Mouse (Mus musculus) midbrain, embryonic 13.5 days (tissue): ENCODE measurements around the gene Gm13691. TPM values are rescaled to one million over a fixed set of nuclear protein-coding genes. Genes with fewer than 3 reads are reported as not detected.
"Not testable (repeated sequence)": the region's sequence is repeated elsewhere in the genome, so short reads cannot be mapped to it uniquely, and the experiment has no call there.

ENCODE experiments used
- ATAC-seq: fragments of 200-750 bp; cut with Nextera tagmentation; 2 replicates; pipeline ENCODE4 v1.8.0; 2017; ENCODE audit warnings: mild to moderate bottlenecking, moderate TSS enrichment, moderate library complexity
- H3K27ac ChIP-seq: fragments of 300-500 bp; sonication (generic); 2 replicates; pipeline ENCODE4 v1.5.1; 2015; ENCODE audit warnings: inconsistent platforms, mild to moderate bottlenecking, moderate library complexity
- H3K27me3 ChIP-seq: fragments of 300-500 bp; sonication (generic); 2 replicates; pipeline ENCODE4 v1.6.1; 2015; ENCODE audit warnings: mild to moderate bottlenecking, inconsistent platforms
- H3K36me3 ChIP-seq: fragments of 300-500 bp; sonication (generic); 2 replicates; pipeline ENCODE4 v1.6.1; 2015; ENCODE audit warnings: mild to moderate bottlenecking, inconsistent platforms
- H3K4me1 ChIP-seq: fragments of 300-500 bp; sonication (generic); replicated peaks from 2 replicates; pipeline ENCODE4 v1.6.1; 2015; ENCODE audit warnings: inconsistent platforms
- H3K4me2 ChIP-seq: fragments of 300-500 bp; sonication (generic); replicated peaks from 2 replicates; pipeline ENCODE4 v1.6.1; 2015; ENCODE audit warnings: moderate library complexity, mild to moderate bottlenecking, inconsistent platforms
- H3K4me3 ChIP-seq: fragments of 300-500 bp; sonication (generic); replicated peaks from 2 replicates; pipeline ENCODE4 v1.5.1; 2015; ENCODE audit warnings: mild to moderate bottlenecking, inconsistent platforms
- H3K9ac ChIP-seq: fragments of 300-500 bp; sonication (generic); replicated peaks from 2 replicates; pipeline ENCODE4 v1.6.1; 2015; ENCODE audit warnings: mild to moderate bottlenecking, inconsistent platforms
- H3K9me3 ChIP-seq: fragments of 300-500 bp; sonication (generic); 2 replicates; pipeline ENCODE4 v1.6.1; 2016; ENCODE audit warnings: mild to moderate bottlenecking, inconsistent platforms
- WGBS: fragments of 180-500 bp; shearing (Covaris S2); methylation state at CpG from one replicate; pipeline ENCODE4 v1.1.7; 2015; 5-methylcytosine and 5-hydroxymethylcytosine counted together
- polyA plus RNA-seq: library from polyadenylated mRNA; unstranded; fragments of >200 nt; fragmentation: Nextera tagmentation; extraction: Ambion mirVana; gene quantifications from 2 replicates; pipeline ENCODE4 v1.2.1, GENCODE M21; 2015

Gm13691 gene
- polyA plus RNA-seq: not detected in 2 replicates

DNA sequence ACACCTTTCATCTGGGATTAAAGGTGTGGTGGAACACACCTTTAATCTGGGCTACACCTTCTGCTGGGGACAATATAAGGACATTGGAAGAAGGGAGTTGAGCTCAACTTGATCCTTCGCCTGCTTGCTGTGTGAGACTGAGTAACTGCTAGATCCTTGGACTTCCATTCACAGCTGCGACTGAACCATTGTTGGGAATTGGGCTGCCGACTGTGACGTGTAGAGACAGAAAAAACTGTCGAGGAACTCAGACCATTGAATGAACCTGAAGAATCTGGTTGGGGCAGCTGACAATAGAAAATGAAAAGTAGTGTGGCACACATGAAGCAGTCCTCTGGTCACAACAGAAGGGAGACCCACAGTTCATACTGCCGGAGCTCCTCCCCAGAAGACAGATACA, at the start of gene Gm13691:
Gene Gm13691 (plus strand): TSS at position 301 of the 400 bp plus-strand sequence.
- ATAC-seq, H3K4me3 ChIP-seq, H3K27ac ChIP-seq, H3K27me3 ChIP-seq, H3K9ac ChIP-seq, H3K4me1 ChIP-seq, H3K9me3 ChIP-seq, H3K36me3 ChIP-seq, H3K4me2 ChIP-seq: not testable (repeated sequence)
- WGBS: no CpG with 5 or more reads among the region's 6 CpGs

DNA sequence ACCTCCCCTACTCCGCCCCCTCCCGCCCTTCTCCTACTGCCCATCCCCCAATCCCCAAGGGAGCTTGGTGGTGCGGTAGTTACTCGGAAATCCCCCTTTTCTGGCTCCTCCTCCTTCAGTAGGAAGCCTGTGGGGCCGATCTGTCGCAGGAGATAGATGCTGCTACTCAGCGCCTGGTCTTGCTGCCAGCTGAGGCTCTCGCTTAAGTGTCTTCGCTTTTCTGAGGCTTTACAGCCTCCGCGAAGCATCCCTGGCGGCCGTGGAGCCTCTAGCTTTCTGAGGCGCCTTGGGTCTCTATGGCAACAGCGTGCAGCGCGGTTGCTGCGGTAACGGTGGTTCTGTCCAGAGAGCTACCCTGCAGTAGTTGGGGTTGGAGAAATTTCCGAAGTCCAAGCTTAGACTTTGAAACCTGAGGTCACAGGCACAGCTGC, 49.4 kb upstream of the Gm13691 start, which contains the start of gene Zswim2:
Gene Zswim2 (minus strand): TSS at position 298 of the 431 bp plus-strand sequence.
- no peaks in the 10 kb centered on the region for H3K36me3 ChIP-seq
- H3K4me2 ChIP-seq: peak within 1 kb of the TSS; percentile 62
- H3K27me3 ChIP-seq: no peaks in the 10 kb centered on the region
- H3K4me3 ChIP-seq: peak within 1 kb of the TSS; percentile 40
- WGBS: 1% methylated on average over 20 of the region's 20 CpGs
- ATAC-seq: peak; percentile 100
- peaks cover 10% of the 10 kb centered on the region for H3K4me1 ChIP-seq
- no peaks in the 10 kb centered on the region for H3K9me3 ChIP-seq
- H3K9ac ChIP-seq: no peak within 1 kb of the TSS
- peak within 1 kb of the TSS; percentile 71 for H3K27ac ChIP-seq

DNA sequence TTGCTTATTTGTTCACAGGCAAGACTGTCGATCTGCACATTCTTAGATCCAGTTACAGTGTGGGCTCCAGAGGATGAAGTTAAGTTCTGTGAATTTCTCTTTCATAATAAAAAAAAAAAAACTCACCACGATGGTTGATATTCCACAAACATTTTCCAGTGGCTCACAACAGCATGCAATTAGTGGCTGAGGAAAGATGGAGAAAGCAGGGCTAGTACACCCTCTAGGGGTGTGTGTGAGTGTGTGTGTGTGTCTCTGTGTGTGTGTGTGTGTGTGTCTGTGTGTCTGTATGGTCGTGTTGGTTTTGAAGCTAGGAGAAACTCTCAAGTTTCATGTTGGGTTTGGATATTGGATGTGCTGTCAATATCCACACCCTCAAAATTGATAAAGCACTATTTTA, 49.0 kb upstream of the Gm13691 start:
- peak; percentile 78 for ATAC-seq
- WGBS: 33% methylated on average over 3 of the region's 3 CpGs
- peaks cover 10% of the 10 kb centered on the region for H3K4me1 ChIP-seq
- H3K36me3 ChIP-seq: no peaks in the 10 kb centered on the region
- H3K27ac ChIP-seq: no peak overlapping the region
- peak overlapping the region; percentile 40 for H3K4me3 ChIP-seq
- no peaks in the 10 kb centered on the region for H3K27me3 ChIP-seq
- no peaks in the 10 kb centered on the region for H3K9me3 ChIP-seq
- H3K4me2 ChIP-seq: peak overlapping the region; percentile 62
- no peak overlapping the region for H3K9ac ChIP-seq

DNA sequence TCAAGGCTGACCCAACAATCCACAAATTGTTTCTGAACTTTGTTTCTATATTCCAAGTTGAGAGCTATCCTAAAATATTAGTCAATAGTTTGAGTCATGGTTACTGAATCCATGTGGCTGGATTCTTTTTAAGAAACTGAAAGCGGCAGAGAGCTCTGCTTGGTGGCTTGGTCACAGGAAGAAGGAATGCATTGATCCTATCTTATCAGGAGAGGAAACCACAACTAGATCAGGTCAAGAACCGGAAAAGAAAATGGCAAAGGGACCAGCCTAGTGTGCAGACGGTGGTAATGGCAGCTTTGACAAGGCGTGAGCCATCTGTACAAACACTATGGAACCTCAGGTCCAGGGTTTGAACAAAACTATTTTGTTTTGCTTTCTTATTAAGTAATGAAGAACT, 48.6 kb upstream of the Gm13691 start:
- no peak overlapping the region for H3K27ac ChIP-seq
- H3K4me3 ChIP-seq: no peak overlapping the region
- no peaks in the 10 kb centered on the region for H3K9me3 ChIP-seq
- peaks cover 10% of the 10 kb centered on the region for H3K4me1 ChIP-seq
- ATAC-seq: no peak
- WGBS: 81% methylated on average over 4 of the region's 4 CpGs
- no peak overlapping the region for H3K4me2 ChIP-seq
- H3K36me3 ChIP-seq: no peaks in the 10 kb centered on the region
- H3K9ac ChIP-seq: no peak overlapping the region
- no peaks in the 10 kb centered on the region for H3K27me3 ChIP-seq

DNA sequence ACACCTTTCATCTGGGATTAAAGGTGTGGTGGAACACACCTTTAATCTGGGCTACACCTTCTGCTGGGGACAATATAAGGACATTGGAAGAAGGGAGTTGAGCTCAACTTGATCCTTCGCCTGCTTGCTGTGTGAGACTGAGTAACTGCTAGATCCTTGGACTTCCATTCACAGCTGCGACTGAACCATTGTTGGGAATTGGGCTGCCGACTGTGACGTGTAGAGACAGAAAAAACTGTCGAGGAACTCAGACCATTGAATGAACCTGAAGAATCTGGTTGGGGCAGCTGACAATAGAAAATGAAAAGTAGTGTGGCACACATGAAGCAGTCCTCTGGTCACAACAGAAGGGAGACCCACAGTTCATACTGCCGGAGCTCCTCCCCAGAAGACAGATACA, 35.0 kb upstream of the Gm13691 start, which contains the start of gene Gm13698:
Gene Gm13698 (plus strand): TSS at position 301 of the 400 bp plus-strand sequence.
- not testable (repeated sequence) for ATAC-seq, H3K27ac ChIP-seq, H3K36me3 ChIP-seq, H3K9ac ChIP-seq, H3K4me2 ChIP-seq, H3K9me3 ChIP-seq, H3K27me3 ChIP-seq, H3K4me1 ChIP-seq, H3K4me3 ChIP-seq
- no CpG with 5 or more reads among the region's 6 CpGs for WGBS

DNA sequence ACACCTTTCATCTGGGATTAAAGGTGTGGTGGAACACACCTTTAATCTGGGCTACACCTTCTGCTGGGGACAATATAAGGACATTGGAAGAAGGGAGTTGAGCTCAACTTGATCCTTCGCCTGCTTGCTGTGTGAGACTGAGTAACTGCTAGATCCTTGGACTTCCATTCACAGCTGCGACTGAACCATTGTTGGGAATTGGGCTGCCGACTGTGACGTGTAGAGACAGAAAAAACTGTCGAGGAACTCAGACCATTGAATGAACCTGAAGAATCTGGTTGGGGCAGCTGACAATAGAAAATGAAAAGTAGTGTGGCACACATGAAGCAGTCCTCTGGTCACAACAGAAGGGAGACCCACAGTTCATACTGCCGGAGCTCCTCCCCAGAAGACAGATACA, 29.1 kb upstream of the Gm13691 start, which contains the start of gene Gm13693:
Gene Gm13693 (plus strand): TSS at position 301 of the 400 bp plus-strand sequence.
- ATAC-seq, H3K9me3 ChIP-seq, H3K4me2 ChIP-seq, H3K36me3 ChIP-seq, H3K4me1 ChIP-seq, H3K27me3 ChIP-seq, H3K4me3 ChIP-seq, H3K27ac ChIP-seq, H3K9ac ChIP-seq: not testable (repeated sequence)
- whole genome bisulfite sequencing: no CpG with 5 or more reads among the region's 6 CpGs

DNA sequence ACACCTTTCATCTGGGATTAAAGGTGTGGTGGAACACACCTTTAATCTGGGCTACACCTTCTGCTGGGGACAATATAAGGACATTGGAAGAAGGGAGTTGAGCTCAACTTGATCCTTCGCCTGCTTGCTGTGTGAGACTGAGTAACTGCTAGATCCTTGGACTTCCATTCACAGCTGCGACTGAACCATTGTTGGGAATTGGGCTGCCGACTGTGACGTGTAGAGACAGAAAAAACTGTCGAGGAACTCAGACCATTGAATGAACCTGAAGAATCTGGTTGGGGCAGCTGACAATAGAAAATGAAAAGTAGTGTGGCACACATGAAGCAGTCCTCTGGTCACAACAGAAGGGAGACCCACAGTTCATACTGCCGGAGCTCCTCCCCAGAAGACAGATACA, 23.3 kb upstream of the Gm13691 start, which contains the start of gene Gm13695:
Gene Gm13695 (plus strand): TSS at position 301 of the 400 bp plus-strand sequence.
- not testable (repeated sequence) for ATAC-seq, H3K4me1 ChIP-seq, H3K27ac ChIP-seq, H3K36me3 ChIP-seq, H3K4me2 ChIP-seq, H3K27me3 ChIP-seq, H3K4me3 ChIP-seq, H3K9me3 ChIP-seq, H3K9ac ChIP-seq
- no CpG with 5 or more reads among the region's 6 CpGs for WGBS

- not testable (repeated sequence) for ATAC-seq, H3K4me1 ChIP-seq, H3K4me2 ChIP-seq, H3K27me3 ChIP-seq, H3K9me3 ChIP-seq, H3K27ac ChIP-seq, H3K36me3 ChIP-seq, H3K4me3 ChIP-seq, H3K9ac ChIP-seq
- no CpG with 5 or more reads among the region's 6 CpGs for WGBS
These were observed 17.5 kb upstream of the Gm13691 start, which contains the start of gene Gm13696 for GRCm38 (mm10) chr2:83972823-83973222. Gene Gm13696 (plus strand): TSS chr2:83973123.

- ATAC-seq, H3K4me1 ChIP-seq, H3K27ac ChIP-seq, H3K27me3 ChIP-seq, H3K36me3 ChIP-seq, H3K4me3 ChIP-seq, H3K9ac ChIP-seq, H3K4me2 ChIP-seq, H3K9me3 ChIP-seq: not testable (repeated sequence)
- no CpG with 5 or more reads among the region's 6 CpGs for WGBS
These were observed 11.7 kb upstream of the Gm13691 start, which contains the start of gene Gm13694 for GRCm38 (mm10) chr2:83978633-83979032. Gene Gm13694 (plus strand): TSS chr2:83978933.

DNA sequence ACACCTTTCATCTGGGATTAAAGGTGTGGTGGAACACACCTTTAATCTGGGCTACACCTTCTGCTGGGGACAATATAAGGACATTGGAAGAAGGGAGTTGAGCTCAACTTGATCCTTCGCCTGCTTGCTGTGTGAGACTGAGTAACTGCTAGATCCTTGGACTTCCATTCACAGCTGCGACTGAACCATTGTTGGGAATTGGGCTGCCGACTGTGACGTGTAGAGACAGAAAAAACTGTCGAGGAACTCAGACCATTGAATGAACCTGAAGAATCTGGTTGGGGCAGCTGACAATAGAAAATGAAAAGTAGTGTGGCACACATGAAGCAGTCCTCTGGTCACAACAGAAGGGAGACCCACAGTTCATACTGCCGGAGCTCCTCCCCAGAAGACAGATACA, 5.9 kb upstream of the Gm13691 start, which contains the start of gene Gm13697:
Gene Gm13697 (plus strand): TSS at position 301 of the 400 bp plus-strand sequence.
- not testable (repeated sequence) for H3K9me3 ChIP-seq, H3K27ac ChIP-seq, H3K4me1 ChIP-seq, H3K27me3 ChIP-seq, ATAC-seq, H3K4me2 ChIP-seq, H3K4me3 ChIP-seq, H3K9ac ChIP-seq, H3K36me3 ChIP-seq
- no CpG with 5 or more reads among the region's 6 CpGs for WGBS

- not testable (repeated sequence) for H3K4me1 ChIP-seq, H3K9ac ChIP-seq, H3K36me3 ChIP-seq, ATAC-seq, H3K27me3 ChIP-seq, H3K4me3 ChIP-seq, H3K27ac ChIP-seq, H3K4me2 ChIP-seq, H3K9me3 ChIP-seq
- WGBS: 76% methylated on average over 8 of the region's 9 CpGs
These were observed 3.4 kb downstream of the Gm13691 start for GRCm38 (mm10) chr2:83993639-83994255.

- H3K9me3 ChIP-seq, H3K27me3 ChIP-seq, ATAC-seq, H3K36me3 ChIP-seq, H3K27ac ChIP-seq, H3K4me3 ChIP-seq, H3K4me1 ChIP-seq, H3K9ac ChIP-seq, H3K4me2 ChIP-seq: not testable (repeated sequence)
- 60% methylated on average over 1 of the region's 3 CpGs for WGBS
These were observed 4.2 kb downstream of the Gm13691 start for GRCm38 (mm10) chr2:83994526-83994925.
